Mouse (Mus musculus): Measurements from ENCODE around the gene Phyhipl.
A peak's percentile ranks its signal among the peaks of the same experiment; 100 is the strongest.

The Phyhipl gene

GRCm38 (mm10) chr10:70532249-70532648 lies 123.5 kb downstream of the Phyhipl start:
- no peak for DNase-seq (ENCODE audit: low spot score)

GRCm38 (mm10) chr10:70530185-70530823 lies 125.5 kb downstream of the Phyhipl start:
- DNase-seq (ENCODE audit: low spot score): no peak

- DNase-seq (ENCODE audit: low spot score): no peak
These were observed 134.4 kb downstream of the Phyhipl start for GRCm38 (mm10) chr10:70521379-70521778.

- DNase-seq (ENCODE audit: low spot score): no peak
These were observed 135.3 kb downstream of the Phyhipl start for GRCm38 (mm10) chr10:70520143-70521131.

GRCm38 (mm10) chr10:70519640-70520099 lies 136.1 kb downstream of the Phyhipl start:
- DNase-seq (ENCODE audit: low spot score): no peak

GRCm38 (mm10) chr10:70516661-70517060 lies 139.1 kb downstream of the Phyhipl start:
- no peak for DNase-seq (ENCODE audit: low spot score)

GRCm38 (mm10) chr10:70514848-70515247 lies 140.9 kb downstream of the Phyhipl start:
- no peak for DNase-seq (ENCODE audit: low spot score)

- peak; percentile 30 for DNase-seq (ENCODE audit: low spot score)
These were observed 147.9 kb downstream of the Phyhipl start for GRCm38 (mm10) chr10:70507880-70508279.
